Mouse (Mus musculus): Measurements from ENCODE around the gene Med16. TPM values are rescaled to one million over a fixed set of nuclear protein-coding genes. Genes with fewer than 3 reads are reported as not detected.

The Med16 gene
- total RNA-seq, 2 experiments from 2014 or later: 50.4 to 56.7 TPM

- DNase-seq: no peak
Measured at GRCm38 (mm10) chr10:79917532-79918100, 8.9 kb upstream of the Med16 start.

GRCm38 (mm10) chr10:79916808-79917531 lies 8.2 kb upstream of the Med16 start, which contains the start of gene Kiss1r:
Kiss1r (plus strand) TSS chr10:79916971.
- peak; percentile 92 to 94 for DNase-seq

GRCm38 (mm10) chr10:79916081-79916480 lies 7.4 kb upstream of the Med16 start:
- no peak for DNase-seq

GRCm38 (mm10) chr10:79914948-79915596 lies 6.3 kb upstream of the Med16 start:
- DNase-seq: no peak

GRCm38 (mm10) chr10:79914131-79914947 lies 5.6 kb upstream of the Med16 start:
- DNase-seq: no peak

GRCm38 (mm10) chr10:79912412-79912811 lies 3.7 kb upstream of the Med16 start:
- no peak for DNase-seq

GRCm38 (mm10) chr10:79910556-79910955 lies 1.8 kb upstream of the Med16 start, which contains the start of gene Gm26602:
Gm26602 (plus strand) TSS chr10:79910856.
- DNase-seq: no peak

- DNase-seq: peak; percentile 61 to 76
Measured at GRCm38 (mm10) chr10:79909092-79909922, 584 bp upstream of the Med16 start.

GRCm38 (mm10) chr10:79907415-79907814 lies 1.3 kb downstream of the Med16 start:
- no peak for DNase-seq

GRCm38 (mm10) chr10:79906712-79907111 lies 2.0 kb downstream of the Med16 start:
- DNase-seq: no peak

- no peak for DNase-seq
Measured at GRCm38 (mm10) chr10:79900951-79901410, 7.7 kb downstream of the Med16 start.

- DNase-seq: no peak
Measured at GRCm38 (mm10) chr10:79897316-79898245, 11.1 kb downstream of the Med16 start.

GRCm38 (mm10) chr10:79896814-79897213 lies 11.9 kb downstream of the Med16 start:
- no peak for DNase-seq

- DNase-seq: no peak
Measured at GRCm38 (mm10) chr10:79896306-79896705, 12.4 kb downstream of the Med16 start.

- peak; percentile 73 to 89 for DNase-seq
Measured at GRCm38 (mm10) chr10:79892451-79893118, 16.1 kb downstream of the Med16 start.

- DNase-seq: no peak
Measured at GRCm38 (mm10) chr10:79890670-79891069, 18.1 kb downstream of the Med16 start, which contains the start of gene Cfd. Cfd (plus strand) TSS chr10:79890853.

GRCm38 (mm10) chr10:79889386-79889785 lies 19.3 kb downstream of the Med16 start:
- no peak for DNase-seq

- no peak for DNase-seq
Measured at GRCm38 (mm10) chr10:79886611-79887010, 22.1 kb downstream of the Med16 start.

GRCm38 (mm10) chr10:79886054-79886453 lies 22.7 kb downstream of the Med16 start, which contains the start of gene Elane:
Elane (plus strand) TSS chr10:79886247.
- DNase-seq: no peak
